Mouse (Mus musculus) megakaryocyte-erythroid progenitor cell, adult 5-6 weeks (primary cell): ENCODE measurements around the gene Raet1e. TPM values are rescaled to one million over a fixed set of nuclear protein-coding genes. Genes with fewer than 3 reads are reported as not detected.
"Not testable (repeated sequence)": the region's sequence is repeated elsewhere in the genome, so short reads cannot be mapped to it uniquely, and the experiment has no call there.

Experiments used
- ATAC-seq: replicated peaks from 2 replicates; pipeline ENCODE4 v1.8.0; 2016; ENCODE audit warnings: mild to moderate bottlenecking, inconsistent platforms; ENCODE audit not compliant: severe bottlenecking, poor library complexity, low FRiP score, low TSS enrichment
- total RNA-seq, 2 experiments: library from RNA; stranded (forward) in 1 of 2; stranded (reverse) in 1 of 2; fragments of 200-1000, 215-1000 nt in 1 of 2; fragments of >200 nt in 1 of 2; fragmentation: Nextera tagmentation in 1 of 2; gene quantifications; 2 replicates each; pipeline ENCODE4 v1.2.3; 2014 to 2017

Gene Raet1e
- total RNA-seq (2014; fragmentation: Nextera tagmentation) (not detected in 2 replicates), total RNA-seq (2017) (not detected in 2 replicates)

DNA sequence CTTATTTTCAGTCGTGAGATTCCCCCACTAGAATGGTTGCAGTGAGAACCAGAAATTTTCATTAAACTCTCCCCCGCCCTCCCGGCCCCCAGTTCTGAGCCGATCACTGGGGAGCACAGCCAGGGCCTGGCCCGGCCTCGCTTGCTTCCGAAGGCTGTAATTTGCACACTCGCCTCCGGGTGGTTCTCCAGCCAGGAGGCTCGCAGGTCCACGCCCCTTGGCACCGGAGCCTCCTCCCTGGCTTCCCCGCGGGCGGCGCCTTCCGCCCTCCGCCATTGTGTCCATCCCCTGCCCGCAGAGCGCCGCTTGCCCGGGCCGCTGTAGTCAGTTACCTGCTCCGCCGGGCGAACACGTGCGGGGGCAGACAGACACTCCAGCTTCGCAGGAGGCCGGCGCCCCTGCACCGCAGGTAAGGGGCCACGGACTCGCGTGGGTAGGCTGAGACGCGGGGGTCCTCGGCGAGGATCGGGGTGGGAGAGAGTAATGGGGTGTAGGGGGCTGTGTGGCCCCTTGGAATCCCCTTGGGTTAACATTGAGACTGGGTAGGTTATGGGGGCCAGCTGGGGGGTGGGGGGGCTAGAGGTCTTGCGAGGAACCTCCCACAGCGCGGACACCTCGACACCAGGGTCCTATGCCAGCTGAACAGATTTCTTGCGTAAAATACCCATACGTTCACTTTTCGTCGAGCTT, at the start of gene Raet1e, which contains the start of gene H60b:
Raet1e (plus strand) TSS at position 260 of the 690 bp plus-strand sequence.
H60b (plus strand) TSS at position 277 of the 690 bp plus-strand sequence.
- peak; percentile 96 for ATAC-seq

DNA sequence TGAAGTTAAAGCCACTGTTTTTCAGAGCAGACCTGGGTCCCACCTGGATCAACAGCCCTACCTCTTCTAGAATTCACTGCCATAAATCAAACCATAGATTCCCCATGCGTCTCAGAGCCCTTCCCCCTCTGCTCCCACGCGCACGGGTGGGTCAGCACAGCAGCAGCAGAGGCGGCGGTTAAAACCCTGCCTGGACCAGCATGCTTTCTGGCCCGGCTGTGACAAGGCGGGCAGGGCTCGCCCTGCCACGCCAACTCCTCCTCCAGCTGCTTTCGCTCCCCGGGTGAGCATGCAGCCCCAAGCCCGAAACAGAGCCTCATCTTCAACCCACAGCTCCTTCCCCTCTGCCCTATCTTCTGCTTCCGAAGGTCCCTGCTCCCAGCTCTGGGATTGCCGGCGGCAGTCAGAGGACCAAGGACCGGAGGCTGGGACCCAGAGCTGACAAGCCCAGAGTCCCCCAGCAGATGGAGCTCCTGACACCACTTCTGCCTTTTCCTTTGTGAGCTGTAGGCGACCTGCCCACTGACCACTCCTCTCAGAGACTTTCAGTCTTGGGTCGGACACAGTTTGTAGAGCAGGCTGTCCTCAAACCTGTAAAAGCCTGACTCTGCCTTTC, 17.6 kb upstream of the Raet1e start:
- ATAC-seq = no peak

DNA sequence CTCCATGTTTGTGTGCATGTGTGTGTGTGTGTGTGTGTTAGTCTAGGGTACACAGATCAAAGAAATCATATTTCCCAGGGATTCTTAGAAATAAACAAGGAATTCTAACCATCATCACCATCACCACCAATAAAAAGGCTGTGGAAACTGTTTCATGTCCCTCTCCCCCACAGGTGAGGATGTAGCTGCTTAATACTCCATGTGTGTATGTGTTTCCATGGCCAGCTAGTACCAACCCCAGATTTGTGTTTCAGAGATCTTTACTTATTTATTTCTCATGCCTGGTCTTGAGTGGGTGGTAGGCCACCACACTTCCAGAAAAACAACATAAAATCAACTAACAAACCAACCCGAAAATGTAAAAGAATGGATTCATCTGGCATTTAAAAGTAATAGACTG, 16.2 kb upstream of the Raet1e start:
- not testable (repeated sequence) for ATAC-seq

DNA sequence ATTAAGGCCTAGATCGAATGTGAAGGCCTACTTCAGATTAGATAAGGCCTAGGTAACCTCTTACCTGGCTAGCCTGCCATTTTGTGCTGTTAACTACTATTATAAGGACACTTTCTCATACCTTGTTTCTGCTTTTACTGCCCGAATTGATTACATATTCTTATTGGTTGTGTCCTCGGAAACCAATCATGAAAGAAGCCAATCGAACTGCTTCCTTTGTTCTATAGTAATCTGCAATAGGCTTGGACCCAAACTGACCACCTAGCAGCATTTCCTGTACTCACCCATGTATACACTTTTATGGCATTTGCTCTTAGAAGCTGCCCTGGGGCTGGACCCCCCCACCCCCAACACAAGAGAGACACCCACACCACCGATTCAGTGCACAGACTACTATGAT, 15.4 kb upstream of the Raet1e start:
- ATAC-seq = no peak

DNA sequence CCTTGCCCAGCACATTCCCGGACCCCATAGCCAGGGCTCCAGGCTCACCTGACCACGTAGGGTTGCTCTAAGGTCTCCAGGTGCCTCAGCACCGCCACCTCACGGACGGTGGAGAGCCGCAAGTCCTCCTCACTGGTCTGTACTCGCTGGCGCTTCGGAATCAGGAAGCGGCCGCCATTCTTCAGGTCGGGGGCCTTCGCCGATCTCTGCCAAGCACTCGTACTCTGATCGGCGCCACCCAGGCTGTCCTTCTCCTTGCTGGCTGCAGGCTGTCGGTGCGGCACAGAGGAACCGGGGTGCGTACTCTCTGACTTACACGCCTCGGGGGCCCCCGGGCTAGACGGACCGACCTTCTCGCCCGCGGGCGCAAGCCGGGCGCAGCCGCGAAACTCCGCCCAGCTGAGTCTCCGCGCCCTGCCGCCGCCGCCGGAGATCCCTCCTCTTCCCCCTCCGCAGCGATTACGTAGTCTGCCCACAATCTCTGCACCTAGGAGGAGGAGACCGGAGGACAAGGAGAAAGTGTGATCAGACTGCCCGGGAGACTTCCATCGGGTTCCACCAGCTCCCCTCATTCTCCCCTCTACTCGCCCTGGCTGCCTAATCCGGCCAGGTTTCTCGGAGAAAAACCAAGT, 9.8 kb upstream of the Raet1e start:
- ATAC-seq = peak; percentile 72

DNA sequence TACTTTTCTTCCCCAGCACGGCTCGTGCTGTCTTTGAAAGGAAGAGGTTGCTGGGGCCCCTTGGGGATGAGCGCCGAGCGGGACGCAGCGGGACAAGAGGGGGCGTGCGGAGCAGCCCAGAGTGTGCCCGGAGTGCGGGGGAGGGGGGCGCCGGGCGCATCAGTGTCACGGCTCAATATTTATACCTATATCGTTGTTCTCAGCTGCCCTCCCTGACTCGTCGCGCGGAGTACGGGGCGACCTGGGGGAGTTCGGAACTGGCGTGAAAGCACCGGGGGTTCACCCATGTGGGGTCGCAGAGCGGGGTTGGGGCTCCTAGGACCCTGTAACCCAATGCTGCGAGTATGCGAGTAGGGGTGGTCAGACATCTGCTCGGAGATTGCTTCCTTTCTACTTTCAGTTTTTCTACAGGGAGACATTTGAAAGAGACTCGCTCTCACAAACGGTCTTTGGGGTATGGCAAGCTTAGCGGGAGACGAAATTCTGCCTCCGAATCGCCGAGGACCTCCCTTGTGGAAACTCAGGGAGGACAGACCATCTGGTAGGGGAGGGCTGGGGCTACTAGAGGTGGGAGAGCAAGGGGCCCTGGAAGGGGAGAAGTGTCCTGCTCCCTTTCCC, 9.2 kb upstream of the Raet1e start, which contains the start of gene E030030I06Rik:
E030030I06Rik (minus strand) TSS at position 198 of the 618 bp plus-strand sequence.
- 0 out of 2 replicates have a peak, but pooled peaks have one; percentile 15 for ATAC-seq

DNA sequence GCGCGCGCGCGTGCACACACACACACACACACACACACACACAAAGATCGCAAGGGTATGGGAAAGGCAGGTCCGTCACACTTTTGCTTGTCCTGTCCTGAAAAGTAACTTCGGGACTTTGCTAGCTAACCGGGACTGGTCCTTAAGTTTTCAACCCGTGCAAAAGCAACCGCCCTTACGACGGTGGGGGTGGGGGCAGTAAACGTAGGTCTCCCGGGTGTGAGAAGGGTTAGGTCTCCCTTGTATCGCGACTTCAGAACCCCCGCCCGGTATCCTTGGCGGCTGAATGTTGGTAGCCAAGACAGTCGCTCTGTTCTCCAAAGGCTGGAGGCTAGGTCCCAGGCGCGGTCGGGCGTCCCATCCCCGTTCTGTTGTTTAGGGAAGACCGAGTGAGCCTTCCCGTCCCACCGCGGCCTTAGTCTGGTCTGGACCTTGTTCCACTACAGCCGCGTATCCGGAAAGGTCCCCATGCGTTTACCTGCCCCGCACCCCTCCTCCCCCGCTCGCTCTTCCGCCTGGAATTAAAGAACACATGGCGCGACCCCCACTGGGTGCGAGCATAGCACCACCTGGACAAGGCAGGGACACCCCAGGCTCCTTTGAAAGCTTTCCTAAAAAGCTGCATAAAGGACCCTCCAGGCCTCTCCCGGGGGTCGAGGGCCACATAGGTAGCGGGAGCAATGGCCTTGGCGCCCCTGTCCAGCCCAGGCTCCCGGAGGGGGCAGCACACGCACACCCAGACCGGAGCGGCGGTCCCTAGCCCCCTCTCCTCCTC, 8.5 kb upstream of the Raet1e start:
- no peak for ATAC-seq

DNA sequence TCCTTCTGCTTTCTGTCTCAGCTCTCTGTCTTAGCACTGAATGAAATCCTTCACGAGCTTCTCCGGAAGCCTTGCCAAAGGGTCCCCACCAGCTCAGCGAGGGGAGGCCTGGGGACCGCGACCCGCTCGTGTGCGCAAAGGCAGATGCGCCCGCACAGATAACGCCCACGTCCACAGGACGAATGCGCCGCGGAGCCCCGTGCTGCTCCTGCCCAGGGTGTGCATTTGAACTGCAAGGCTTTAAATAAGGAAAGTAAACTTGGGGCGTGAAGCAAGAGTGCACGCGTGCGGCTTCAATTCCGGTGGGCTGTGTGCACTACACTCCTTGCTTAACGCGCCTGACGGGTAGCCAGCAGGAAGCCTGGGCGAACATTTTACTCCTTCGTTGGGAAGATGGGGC, 7.8 kb upstream of the Raet1e start:
- 0 out of 2 replicates have a peak, but pooled peaks have one; percentile 12 for ATAC-seq

DNA sequence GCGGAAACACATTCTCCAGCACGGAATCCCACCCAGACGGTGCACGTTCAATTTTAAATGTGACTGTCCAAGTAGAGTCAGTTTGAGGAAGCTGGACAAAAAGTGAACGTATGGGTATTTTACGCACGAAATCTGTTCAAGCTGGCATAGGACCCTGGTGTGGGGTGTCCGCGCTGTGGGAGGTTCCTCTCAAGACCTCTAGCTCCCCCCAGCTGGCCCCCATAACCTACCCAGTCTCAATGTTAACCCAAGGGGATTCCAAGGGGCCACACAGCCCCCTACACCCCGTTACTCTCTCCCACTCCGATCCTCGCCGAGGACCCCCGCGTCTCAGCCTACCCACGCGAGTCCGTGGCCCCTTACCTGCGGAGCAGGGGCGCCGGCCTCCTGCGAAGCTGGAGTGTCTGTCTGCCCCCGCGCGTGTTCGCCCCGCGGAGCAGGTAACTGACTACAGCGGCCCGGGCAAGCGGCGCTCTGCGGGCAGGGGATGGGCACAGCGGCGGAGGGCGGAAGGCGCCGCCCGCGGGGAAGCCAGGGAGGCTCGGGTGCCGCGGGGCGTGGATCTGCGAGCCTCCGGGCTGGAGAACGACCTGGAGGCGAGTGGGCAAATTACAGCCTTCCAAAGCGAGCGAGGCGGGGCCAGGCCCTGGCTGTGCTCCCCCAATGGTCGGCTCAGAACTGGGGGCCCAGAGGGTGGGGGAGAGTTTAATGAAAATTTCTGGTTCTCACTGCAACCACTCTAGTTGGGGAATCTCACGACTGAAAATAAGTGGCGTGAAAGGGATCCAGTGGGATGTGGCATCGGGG, 7.1 kb upstream of the Raet1e start:
- ATAC-seq = not testable (repeated sequence)

DNA sequence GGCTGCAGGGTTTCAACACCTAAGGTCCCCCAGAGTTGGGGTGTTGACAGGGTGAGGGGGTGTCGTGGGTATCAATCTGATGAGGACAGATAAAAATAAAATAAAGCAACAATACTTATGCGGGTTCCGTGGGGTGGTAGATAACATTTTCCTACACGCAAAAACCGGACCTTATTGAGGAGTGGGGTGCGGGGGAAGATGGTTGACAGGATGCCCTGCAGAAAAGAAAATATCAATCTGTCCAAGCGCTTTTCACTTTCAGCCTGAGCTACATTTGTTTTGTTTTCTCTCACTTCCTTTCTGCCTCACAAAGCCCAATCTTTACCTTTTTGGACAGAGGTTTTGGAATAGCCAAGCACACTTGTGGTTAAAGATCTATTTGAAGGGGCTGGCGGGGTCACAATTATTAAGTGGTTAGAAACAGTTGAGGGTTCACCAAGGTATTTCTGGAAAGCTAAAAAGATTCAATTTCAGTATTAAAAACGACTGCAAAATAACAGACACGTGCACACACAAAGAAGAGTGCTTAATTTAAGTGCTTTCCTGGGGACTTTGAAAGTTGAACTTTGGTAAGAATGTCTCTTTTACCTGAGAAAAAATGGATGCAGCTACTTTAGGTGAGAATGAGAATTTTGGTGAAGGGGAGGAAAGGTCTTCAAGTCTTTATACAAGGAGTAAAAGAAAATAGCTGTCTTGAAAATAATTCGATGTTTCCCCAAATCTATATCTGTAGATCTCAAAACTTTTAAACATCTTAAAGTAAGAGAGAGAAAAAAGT, 6.3 kb upstream of the Raet1e start:
- ATAC-seq = not testable (repeated sequence)

DNA sequence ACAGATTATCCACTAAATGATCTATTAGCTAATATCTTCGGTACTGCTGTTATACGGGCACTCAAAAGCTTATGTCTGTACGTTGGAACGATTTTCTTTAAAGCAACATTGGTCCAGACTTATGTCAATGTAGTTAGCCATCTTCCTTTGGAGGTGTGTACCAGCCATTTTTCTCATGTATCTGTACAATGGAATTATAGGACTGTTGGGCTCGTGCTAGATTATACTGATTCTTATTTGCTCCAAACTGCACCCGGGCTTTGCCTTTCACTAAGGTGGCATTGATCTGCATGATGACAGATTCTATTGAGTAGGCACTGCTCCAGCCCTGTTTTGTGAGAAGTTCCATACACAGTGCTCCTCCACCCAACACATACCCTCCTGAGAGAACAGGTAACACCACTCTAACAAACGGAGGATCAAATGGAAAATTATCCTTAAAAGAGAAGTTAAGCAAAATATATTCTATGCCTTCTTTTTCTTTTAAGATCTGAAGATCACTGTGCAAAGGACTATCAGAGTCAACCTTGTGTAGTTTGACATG, 5.2 kb upstream of the Raet1e start:
- not testable (repeated sequence) for ATAC-seq

DNA sequence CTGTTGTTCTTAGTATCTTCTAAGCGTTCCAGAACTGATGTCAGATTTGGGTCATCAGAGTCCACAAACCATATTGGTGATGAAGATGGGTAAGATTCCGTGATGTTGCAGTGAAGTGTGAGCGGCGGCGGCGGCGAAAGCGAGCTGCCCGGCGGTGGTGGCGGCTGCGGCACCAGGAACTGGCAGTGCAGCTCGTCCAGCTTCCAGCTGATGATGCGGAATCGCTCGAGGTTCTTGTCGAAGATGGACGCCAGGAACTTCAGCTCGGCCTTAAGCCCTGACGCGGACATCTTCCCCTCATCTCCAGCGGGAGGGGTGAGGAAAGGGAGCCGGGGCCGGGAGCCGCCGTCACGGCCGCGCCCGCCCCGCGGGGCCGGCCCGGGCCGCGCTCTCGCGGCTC, 4.2 kb upstream of the Raet1e start:
- ATAC-seq = not testable (repeated sequence)

DNA sequence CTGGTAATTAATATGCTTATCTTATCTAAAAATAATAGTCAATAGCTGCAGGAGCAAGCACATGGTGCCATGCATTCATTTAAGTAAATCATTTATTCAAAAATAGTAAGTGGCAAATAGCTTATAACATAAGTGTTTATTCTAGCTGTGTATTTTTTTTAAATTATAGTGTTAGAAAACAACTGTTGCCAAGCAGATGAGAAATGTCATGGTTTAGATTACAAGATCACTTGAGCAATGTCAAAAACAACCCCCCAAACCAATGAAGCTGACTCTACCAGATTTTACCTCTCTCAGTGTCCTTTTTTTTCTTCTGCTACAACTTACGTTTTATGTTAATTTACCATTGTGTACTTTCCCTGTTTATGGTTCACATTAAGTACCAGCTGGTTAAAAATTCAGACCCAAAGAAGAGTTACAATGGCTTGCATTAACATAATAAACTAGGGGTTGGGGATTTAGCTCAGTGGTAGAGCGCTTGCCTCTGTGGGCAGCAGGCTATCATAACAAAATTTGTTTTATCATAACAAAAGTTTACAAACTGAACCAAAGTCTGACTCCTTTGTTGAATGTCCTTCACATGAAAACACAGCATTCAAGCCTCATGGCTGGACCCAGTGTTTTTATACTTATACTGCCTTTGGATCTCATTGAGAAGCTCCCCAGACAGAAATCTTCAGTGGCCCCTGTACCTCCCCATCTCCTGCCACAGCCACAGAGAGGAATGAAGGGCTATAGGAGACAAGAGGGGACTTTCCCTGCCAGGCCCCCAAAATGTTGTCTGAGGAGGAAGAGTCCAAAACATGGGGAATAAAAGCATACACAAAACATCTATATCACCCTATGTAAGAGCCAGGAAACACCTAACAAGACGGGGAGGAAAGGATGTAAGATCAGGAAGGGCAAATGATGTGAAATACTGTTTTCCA, 3.2 kb upstream of the Raet1e start:
- no peak for ATAC-seq

DNA sequence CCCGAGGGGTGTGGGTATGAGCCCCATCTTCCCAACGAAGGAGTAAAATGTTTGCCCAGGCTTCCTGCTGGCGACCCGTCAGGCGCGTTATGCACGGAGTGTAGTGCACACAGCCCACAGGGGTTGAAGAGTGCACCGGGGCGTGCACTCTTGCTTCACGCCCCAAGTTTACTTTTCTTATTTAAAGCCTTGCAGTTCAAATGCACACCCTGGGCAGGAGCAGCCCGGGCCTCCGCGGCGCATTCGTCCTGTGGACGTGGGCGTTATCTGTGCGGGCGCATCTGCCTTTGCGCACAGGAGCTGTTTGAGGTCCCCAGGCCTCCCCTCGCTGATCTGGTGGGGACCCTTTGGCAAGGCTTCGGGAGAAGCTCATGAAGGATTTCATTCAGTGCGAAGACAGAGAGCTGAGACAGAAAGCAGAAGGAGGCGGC, 777 bp downstream of the Raet1e start:
- no peak for ATAC-seq

DNA sequence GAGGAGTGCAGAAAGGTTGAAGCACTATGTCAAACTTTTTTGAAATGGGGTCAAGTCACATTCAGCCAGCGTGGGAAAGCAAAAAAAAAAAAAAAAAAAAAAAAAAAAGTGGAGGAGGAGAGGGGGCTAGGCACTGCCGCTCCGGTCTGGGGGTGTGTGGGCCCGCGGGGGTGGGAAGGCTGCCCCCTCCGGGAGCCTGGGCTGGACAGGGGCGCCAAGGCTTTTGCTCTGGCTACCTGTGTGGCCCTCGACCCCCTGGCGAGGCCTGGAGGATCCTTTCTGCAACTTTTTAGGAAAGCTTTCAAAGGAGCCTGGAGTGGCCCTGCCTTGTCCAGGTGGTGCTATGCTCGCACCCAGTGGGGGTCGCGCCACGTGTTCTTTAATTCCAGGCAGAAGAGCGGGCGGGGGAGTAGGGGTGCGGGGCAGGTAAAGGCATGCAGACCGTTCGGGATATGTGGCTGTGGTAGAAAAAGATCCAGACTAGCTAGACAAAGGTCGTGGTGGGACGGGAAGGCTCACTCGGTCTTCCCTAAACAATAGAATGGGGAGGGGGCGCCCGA, 1.3 kb downstream of the Raet1e start:
- ATAC-seq = no peak

DNA sequence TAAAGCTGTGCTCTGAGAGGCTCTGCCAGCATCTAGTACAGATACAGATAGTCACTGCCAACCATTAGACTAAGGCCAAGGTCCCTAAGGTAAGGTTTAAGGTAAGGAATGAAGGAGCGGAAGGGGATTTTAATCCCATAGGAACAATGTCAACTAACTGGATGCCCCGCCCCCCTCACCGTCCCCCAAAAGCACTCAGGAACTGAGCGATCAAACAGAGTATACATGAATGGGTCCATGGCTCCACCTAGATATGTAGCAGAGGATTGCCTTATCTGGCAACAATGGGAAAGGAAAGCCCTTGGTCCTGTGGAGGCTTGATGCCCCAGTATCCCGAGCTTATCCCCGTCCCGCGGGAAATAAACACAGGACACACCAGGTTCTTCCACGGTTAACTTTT, 4.9 kb downstream of the Raet1e start:
- not testable (repeated sequence) for ATAC-seq
